Mouse (Mus musculus) cortical plate, adult 2 months (tissue): ENCODE data around the gene Gucy2e. TPM values are rescaled to one million over a fixed set of nuclear protein-coding genes. Genes with fewer than 3 reads are reported as not detected.

Experiments used
- H3K27ac ChIP-seq: fragments of 200-500 bp; 2 replicates; pipeline ENCODE4 v1.5.1; 2012; ENCODE audit warnings: low read length, control low read depth, inconsistent platforms; ENCODE audit not compliant: insufficient read depth
- H3K4me1 ChIP-seq: fragments of 200-500 bp; 2 replicates; pipeline ENCODE4 v1.6.1; 2011; ENCODE audit warnings: low read length; ENCODE audit not compliant: control insufficient read depth, insufficient read depth
- H3K4me3 ChIP-seq: fragments of 200-500 bp; 2 replicates; pipeline ENCODE4 v1.5.1; 2011; ENCODE audit warnings: mild to moderate bottlenecking, low read length, control low read depth; ENCODE audit not compliant: insufficient read depth
- CTCF ChIP-seq: fragments of 200-500 bp; IDR thresholded peaks from 2 replicates; pipeline ENCODE4 v1.5.1; 2011; ENCODE audit warnings: mild to moderate bottlenecking, control low read depth, low read length; ENCODE audit not compliant: insufficient read depth; ENCODE audit errors: extremely low read depth
- POLR2A ChIP-seq: fragments of 200-500 bp; IDR thresholded peaks from 2 replicates; pipeline ENCODE4 v1.6.1; 2011; ENCODE audit warnings: mild to moderate bottlenecking, low read length, control low read depth; ENCODE audit not compliant: insufficient read depth; ENCODE audit errors: extremely low read depth
- polyA plus RNA-seq: library from polyadenylated mRNA; depleted of rRNA; stranded (reverse); fragments of >200 nt; gene quantifications from 2 replicates; pipeline ENCODE4 v1.2.3, GENCODE M21; 2012

The Gucy2e gene
- polyA plus RNA-seq, 1 experiment: 1.6 TPM

DNA sequence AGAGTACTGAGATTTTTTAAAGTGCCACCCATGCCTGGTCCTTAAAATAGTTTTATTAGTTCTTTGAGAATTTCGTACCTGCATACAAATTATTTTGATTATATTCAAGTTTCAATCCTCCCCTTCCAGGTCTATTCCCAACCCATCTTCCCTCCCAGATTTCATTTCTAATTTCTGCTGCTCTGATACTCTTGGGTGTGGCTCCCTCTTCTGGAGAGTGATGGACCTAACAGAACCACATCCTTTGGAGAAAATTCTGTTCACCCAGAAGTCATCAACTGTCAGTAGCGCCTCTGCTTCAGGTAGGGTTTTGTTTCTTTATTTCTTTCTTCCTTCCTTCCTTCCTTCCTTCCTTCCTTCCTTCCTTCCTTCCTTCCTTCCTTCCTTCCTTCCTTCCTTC lies 8.1 kb upstream of the Gucy2e start:
- TF ChIP-seq POLR2A (no peak), CTCF (peak; percentile 79)
- no peaks in the 10 kb centered on the region for H3K4me1 ChIP-seq
- H3K27ac ChIP-seq: no peak overlapping the region
- no peak overlapping the region for H3K4me3 ChIP-seq

DNA sequence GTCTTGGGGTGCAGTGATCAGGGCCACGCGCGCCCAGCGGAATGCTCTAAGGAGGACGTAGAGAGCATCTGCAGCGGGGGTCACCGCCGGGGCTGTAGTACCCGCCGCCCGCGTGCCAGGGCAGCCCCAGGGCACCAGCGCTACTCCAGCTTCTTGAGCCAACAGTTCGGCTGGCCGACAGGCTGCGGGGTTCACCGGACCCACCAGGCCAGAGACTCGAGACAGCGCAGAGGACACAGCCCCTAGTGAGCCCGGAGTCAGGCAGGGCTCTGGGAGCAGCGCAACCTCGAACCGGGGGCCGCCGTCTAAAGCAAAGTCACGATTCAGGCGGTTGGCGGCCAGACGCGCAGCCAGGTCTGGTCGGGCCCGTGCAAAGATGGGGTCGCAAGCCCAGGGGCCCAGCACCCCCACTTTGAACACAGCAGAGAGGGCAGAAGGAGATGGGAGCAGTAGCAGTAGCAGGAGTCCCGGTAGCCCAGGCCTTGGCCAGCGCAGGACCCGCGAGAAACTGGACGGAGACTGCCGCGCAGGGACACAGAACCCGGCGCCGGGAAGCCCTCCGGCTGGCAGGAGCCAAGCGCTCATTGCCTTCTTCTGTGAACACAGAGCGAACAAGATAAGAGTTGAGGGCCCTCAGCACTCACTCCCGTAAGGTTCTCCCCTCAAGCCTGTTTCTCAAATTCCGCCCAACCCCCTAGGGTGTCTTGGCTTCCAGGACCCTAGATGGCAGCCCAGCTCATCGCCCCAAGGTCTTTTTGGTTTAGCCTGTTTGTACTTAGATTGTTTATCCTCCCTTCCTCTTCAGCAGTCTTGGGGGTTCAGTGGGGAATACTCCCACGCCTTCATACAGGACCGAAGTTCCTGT lies 543 bp downstream of the Gucy2e start:
- Histone ChIP-seq H3K27ac (no peak overlapping the region), H3K4me3 (peak overlapping the region; percentile 45), H3K4me1 (no peaks in the 10 kb centered on the region)
- TF ChIP-seq POLR2A (no peak), CTCF (no peak)

DNA sequence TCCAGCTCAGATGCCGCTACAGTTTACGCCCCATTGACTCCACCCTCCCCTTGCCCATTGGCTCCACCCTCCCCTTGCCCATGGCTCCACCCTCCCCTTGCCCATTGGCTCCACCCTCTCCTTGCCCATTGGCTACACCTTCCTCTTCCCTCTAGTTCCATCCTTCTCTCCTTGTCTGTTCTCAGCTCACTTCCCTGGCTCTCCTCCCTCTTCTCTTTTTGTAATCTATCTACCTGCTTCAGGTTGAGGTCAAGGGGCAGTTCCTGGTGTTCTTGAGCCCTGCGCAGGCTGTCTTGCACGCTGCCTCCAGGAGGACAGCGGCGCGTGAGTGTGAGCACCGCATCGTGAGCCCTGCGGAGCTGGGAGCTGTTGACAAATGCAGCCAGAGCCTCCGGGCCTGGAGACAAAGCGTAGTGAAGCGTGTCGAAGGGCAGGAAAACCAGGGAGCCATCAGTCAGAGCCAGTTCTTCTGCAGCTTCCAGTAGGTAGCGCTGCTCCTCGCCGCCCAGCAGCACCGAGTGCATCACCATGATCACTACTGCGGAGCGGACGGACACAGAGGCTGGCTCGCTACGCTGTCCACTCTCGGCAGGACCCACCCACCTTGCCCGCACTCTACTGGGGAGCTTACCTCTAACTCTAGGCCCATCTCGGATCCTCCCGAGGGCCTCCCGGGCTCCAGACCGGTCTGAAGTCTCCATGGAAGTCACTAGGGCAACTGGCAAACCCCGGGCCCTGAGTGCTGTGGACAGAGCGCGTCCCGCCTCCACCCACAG lies 1.4 kb downstream of the Gucy2e start:
- Histone ChIP-seq H3K4me1 (no peaks in the 10 kb centered on the region), H3K4me3 (peak overlapping the region; percentile 45), H3K27ac (no peak overlapping the region; the same call in 1 of the 2 replicates)
- peak; percentile 61; the same call in 1 of the 2 replicates for TF ChIP-seq POLR2A
- peak; percentile 26; the same call in 1 of the 2 replicates for TF ChIP-seq CTCF

DNA sequence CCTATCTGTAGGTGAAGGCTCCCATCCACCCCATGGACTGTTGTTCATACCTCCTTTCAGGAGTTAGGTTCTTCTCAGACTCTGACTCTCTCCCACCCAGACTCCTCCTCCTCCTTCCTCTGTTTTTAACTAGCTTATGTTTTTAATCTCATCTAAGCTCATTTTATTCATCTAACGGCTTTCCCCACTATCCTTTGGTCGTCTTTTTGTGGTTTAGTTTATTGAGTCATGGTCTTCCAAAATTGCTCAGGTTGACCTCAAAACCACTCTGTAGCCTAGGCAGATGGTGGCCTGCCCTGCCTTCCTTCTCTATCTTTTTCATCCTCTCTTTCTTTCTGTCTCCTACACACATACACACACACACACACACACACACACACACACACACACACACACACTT lies 3.7 kb downstream of the Gucy2e start:
- Histone ChIP-seq H3K4me3 (no peak overlapping the region), H3K4me1 (no peaks in the 10 kb centered on the region), H3K27ac (no peak overlapping the region)
- TF ChIP-seq POLR2A: no peak
- TF ChIP-seq CTCF: no peak

DNA sequence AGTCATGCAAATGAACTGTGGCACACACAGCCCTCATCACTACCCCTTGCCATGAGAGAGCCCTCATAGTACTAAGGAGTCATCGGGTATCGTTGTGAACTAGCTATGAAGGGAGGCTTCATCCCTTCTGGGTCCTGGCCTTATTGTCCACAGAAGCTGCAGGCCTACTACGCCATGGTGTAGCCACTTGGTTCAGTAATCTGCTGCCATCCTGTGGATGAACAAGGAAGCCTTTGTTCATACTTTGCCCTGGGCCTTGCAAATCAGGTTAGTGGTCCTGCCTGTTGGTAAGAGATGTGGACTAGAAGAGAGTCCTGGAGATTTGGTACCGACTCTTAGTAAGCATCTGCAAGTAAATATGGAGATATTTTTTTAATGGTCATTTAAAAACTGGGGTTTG lies 6.4 kb downstream of the Gucy2e start:
- Histone ChIP-seq H3K4me3 (no peak overlapping the region), H3K27ac (no peak overlapping the region), H3K4me1 (no peaks in the 10 kb centered on the region)
- TF ChIP-seq CTCF: peak; percentile 37; the same call in 1 of the 2 replicates
- TF ChIP-seq POLR2A: no peak

DNA sequence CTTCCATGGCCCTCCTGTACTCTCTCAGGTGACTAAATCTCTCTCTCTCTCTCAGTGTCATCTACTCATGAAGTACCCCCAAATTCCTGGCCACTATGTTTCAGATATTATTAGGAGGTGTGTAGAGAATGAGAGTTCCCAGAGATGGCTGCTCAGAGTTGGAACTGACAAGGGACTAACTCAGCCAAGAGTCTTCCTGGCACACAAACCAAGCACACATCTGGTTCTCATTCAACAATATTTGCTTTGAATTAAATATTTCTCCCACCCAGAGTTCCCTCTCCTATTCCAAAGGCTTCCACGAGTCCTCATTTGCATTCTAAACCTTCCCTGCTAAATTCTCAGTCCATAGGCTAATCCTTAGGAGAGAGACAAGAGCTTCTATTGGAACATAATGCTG lies 11.1 kb downstream of the Gucy2e start:
- no peak overlapping the region for H3K27ac ChIP-seq
- no peak overlapping the region for H3K4me3 ChIP-seq
- TF ChIP-seq CTCF: no peak
- no peak for TF ChIP-seq POLR2A
- H3K4me1 ChIP-seq: no peaks in the 10 kb centered on the region

DNA sequence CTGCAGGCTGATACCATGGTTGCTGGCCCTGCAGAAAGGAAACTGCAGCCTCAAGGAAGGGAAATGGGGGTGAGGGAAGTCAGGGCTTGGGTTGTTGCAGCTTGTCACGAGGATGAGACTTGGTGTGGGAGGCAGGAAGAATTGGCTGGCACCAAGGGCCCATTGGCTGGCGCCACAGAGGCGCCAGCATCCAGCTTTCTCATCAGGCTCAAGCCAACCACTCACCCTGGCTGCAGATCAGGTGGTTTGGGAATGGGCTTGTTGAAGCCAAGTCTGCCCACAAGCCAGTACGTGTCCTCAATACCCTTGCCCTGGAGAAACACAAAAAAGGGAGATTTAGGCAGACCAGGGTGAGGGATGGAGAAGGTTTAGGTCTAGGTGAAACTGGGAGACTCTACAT lies 13.7 kb downstream of the Gucy2e start:
- Histone ChIP-seq H3K4me1 (no peaks in the 10 kb centered on the region), H3K4me3 (no peak overlapping the region), H3K27ac (no peak overlapping the region)
- TF ChIP-seq POLR2A (no peak), CTCF (no peak)

DNA sequence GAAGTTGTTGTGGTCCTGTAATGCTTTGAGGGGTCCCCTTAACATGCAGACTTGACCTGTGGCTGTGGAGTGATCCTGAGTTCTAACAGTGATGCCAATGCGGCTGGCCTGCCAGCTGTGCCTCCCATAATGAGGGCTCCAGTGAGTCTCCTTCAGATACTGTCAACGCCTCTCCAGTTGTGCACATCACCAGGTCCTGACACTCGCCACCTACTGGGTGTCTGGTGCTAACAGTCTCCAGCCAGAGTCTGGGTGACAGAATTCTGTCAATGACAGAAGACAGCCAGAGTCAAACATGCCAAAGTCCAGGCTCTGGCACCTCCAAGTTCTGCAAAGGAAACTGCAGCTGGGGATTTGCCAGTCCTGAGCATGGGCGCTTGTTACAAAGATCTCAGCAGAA lies 15.8 kb downstream of the Gucy2e start:
- Histone ChIP-seq H3K27ac (no peak overlapping the region), H3K4me3 (no peak overlapping the region), H3K4me1 (no peaks in the 10 kb centered on the region)
- TF ChIP-seq POLR2A (no peak), CTCF (no peak)

DNA sequence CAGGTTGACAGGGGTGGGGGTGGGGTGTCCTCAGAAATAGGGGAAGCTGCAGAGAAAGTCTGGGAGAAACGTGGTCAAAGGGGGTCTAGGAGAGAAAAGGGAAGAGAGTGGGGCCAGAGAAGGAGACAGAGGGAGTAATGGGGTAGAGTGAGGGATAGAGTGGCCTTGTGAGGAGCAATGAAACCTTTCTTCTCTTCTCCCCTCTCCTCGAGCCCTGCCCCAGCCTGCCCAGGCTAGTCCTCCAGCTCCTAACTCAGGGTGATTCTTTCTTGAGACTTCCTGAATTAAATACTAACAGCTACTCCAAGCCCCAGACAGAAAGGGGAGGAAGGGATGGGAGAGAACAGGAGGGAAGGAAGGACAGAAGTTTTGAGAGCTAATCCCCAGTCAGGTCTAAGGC lies 18.2 kb downstream of the Gucy2e start:
- no peak overlapping the region for H3K4me3 ChIP-seq
- TF ChIP-seq CTCF (no peak), POLR2A (no peak)
- H3K4me1 ChIP-seq: no peaks in the 10 kb centered on the region
- no peak overlapping the region for H3K27ac ChIP-seq
